ENCODE assay signal across 8 mouse cellular contexts in genomic region chr19:47537300-47537792, GRCm38 (mm10). TPM values are rescaled to one million over a fixed set of nuclear protein-coding genes. Genes with fewer than 3 reads are reported as not detected.
A peak's percentile ranks its signal among the peaks of the same experiment; 100 is the strongest.
DNase-seq lines count a peak whose midpoint lies in the region; ATAC-seq and TF ChIP-seq lines count a peak whose summit lies in the region.

Gene Stn1 (minus strand): TSS chr19:47537507.

- H3K4me3 ChIP-seq in bone marrow, adult 2 months (replicated peaks; ENCODE audit: control insufficient read depth, low read depth, low read length) = peak within 1 kb of the TSS; percentile 73
- peak within 1 kb of the TSS; percentile 66 for H3K4me3 ChIP-seq in heart, embryonic 13.5 days

- no peak for TF ChIP-seq POLR2A in bone marrow, adult 2 months (IDR thresholded peaks at IDR 0.05; ENCODE audit: borderline replicate concordance, control insufficient read depth, low read depth, low read length)

- H3K4me1 ChIP-seq in bone marrow, adult 2 months (ENCODE audit: control insufficient read depth, insufficient read depth, low read length) = peaks cover 5% of the 10 kb centered on the region
- H3K4me1 ChIP-seq in heart, embryonic 13.5 days = peaks cover 48% of the 10 kb centered on the region

- TF ChIP-seq CTCF in bone marrow, adult 2 months (IDR thresholded peaks at IDR 0.05; ENCODE audit: control insufficient read depth, insufficient read depth, low read length) = no peak

- H3K36me3 ChIP-seq in heart, embryonic 13.5 days = peaks cover 26% of the 10 kb centered on the region

- DNase-seq in layer of hippocampus, adult 18-20 months (ENCODE audit: low spot score in 2 of 2) = no peak
- DNase-seq in layer of hippocampus, adult 11-12 months (ENCODE audit: low spot score) = no peak
- peak in 1 of 2 experiments; percentile 22 for DNase-seq in left cerebral cortex, adult 8-10 months (ENCODE audit: low spot score in 2 of 2)
- peak; percentile 60 for DNase-seq in thymus, postnatal 14 days
- DNase-seq in testis, postnatal 14 days (ENCODE audit: low spot score) = no peak

- H3K27me3 ChIP-seq in heart, embryonic 13.5 days (replicated peaks) = no peaks in the 10 kb centered on the region

- H3K9ac ChIP-seq in heart, embryonic 13.5 days = peak within 1 kb of the TSS; percentile 85

- peak within 1 kb of the TSS; percentile 76 for H3K27ac ChIP-seq in bone marrow, adult 2 months (ENCODE audit: control insufficient read depth, insufficient read depth, low read depth, low read length, poor library complexity)
- H3K27ac ChIP-seq in heart, embryonic 13.5 days (replicated peaks) = peak within 1 kb of the TSS; percentile 94

- no peak for ATAC-seq in heart, embryonic 13.5 days (ENCODE audit: extremely low read depth, insufficient number of reproducible peaks, low FRiP score, low TSS enrichment)
- no peak for ATAC-seq in megakaryocyte, adult 5-6 weeks (ENCODE audit: poor library complexity, severe bottlenecking)

- H3K9me3 ChIP-seq in heart, embryonic 13.5 days = peaks cover 3% of the 10 kb centered on the region; the same call in 1 of the 2 replicates

- peak within 1 kb of the TSS; percentile 80 for H3K4me2 ChIP-seq in heart, embryonic 13.5 days

- 4% methylated on average over 10 of the region's 10 CpGs for WGBS in bone marrow, adult 2 months
- 3% methylated on average over 10 of the region's 10 CpGs for WGBS in heart, embryonic 13.5 days

RNA-seq across cellular contexts. Expression of gene Stn1, which starts in this region (rescaled TPM):
- total RNA-seq in layer of hippocampus, adult 18-20 months (2021) = 10 to 100 TPM; 21.0 to 22.8 TPM
- 7.5 and 19.1 TPM in 2 replicates for polyA plus RNA-seq in bone marrow, adult 2 months (2011; ENCODE audit: insufficient read depth, insufficient read length, low replicate concordance, missing spikeins)
- 36.6 and 37.3 TPM in 2 replicates for polyA plus RNA-seq in heart, embryonic 13.5 days (2015; fragmentation: Nextera tagmentation; extraction: Ambion mirVana)
- total RNA-seq in left cerebral cortex, adult 8-10 months (2022) = 10 to 100 TPM; 22.5 to 29.1 (median 25.3) TPM
- total RNA-seq in megakaryocyte, adult 5-6 weeks (2015) = 44.2 and 46.2 TPM in 2 replicates
- 39.2 and 44.9 TPM in 2 replicates for total RNA-seq in megakaryocyte, adult 5-6 weeks (2017)
